Mouse (Mus musculus) left cerebral cortex, postnatal 36 days (tissue): Measurements from ENCODE around the gene Ssty1. TPM values are rescaled to one million over a fixed set of nuclear protein-coding genes. Genes with fewer than 3 reads are reported as not detected.
"Not testable (repeated sequence)": the region's sequence is repeated elsewhere in the genome, so short reads cannot be mapped to it uniquely, and the experiment has no call there.

Experiments
- DNase-seq, 2 experiments: peaks; one replicate each; pipeline ENCODE4 v3.0.0; 2021 to 2022; ENCODE audit warnings: low spot score in 2 of 2, mixed read lengths in 1 of 2
- intact Hi-C: fragments of 180-260 bp; cut with DNase I; formaldehyde crosslinking; loops from one replicate; pipeline ENCODE4 v1.15.1; 2025
- total RNA-seq, 2 experiments: library from RNA; stranded (reverse); gene quantifications; 2 replicates each; pipeline ENCODE4 v1.2.3; 2021

Ssty1 gene
- total RNA-seq, result not detected

DNA sequence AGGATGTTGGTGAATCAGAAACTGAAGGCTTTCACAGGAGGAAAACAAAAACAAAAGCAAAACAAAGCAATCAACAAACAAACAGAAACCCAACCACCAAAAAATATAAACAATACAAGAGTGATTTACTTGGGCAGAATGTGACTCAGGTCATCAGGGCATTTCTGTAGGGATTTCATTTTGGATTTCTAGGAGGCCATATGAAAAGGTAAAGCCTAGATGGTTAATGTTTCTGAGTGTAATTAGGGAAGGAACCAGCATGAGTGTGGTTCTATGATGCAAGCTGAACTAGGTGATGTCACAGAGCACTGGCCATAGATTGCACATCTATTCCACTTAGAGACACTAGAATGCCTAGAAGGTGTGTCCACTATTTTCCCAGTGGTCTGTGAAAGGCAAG, at the start of gene Ssty1:
Ssty1 (plus strand) TSS at position 301 of the 400 bp plus-strand sequence.
- DNase-seq, intact Hi-C loops: not testable (repeated sequence)

DNA sequence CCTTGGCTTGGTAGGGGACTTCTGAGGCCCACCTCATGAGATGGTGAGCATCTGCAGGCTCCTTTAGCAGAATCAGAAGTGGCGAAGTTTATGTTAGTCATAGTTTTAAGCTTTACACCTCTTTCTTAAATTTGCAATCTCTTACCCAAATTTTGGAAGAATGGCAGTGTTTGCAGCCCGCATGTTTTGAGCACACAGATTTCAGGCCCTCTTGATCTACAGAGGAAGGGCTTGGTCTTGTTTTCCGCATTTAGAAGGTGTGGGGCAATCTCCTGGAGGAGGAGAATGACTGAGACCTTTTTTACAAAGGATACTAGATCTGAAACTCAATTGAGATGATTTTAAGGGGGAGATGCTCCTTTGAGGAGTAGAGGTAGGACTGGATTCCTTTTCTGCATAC, 27.2 kb upstream of the Ssty1 start, which contains the start of gene Gm21764:
Gm21764 (minus strand) TSS at position 101 of the 400 bp plus-strand sequence.
- intact Hi-C loops, DNase-seq: not testable (repeated sequence)

Other genes starting within 250 kb of the Ssty1 start
- gene Gm21904, start 242.8 kb upstream of the Ssty1 start, total RNA-seq, result not detected
- not detected for gene Gm20772, start 214.4 kb upstream of the Ssty1 start, total RNA-seq
- not detected for gene Gm20831, start 214.4 kb upstream of the Ssty1 start, total RNA-seq
- not detected for gene Srsy, start 151.8 kb upstream of the Ssty1 start, total RNA-seq
- not detected for gene Gm21764, start 27.3 kb upstream of the Ssty1 start, total RNA-seq